Mouse (Mus musculus): ENCODE data around the gene Msi2. TPM values are rescaled to one million over a fixed set of nuclear protein-coding genes. Genes with fewer than 3 reads are reported as not detected.
A peak's percentile ranks its signal among the peaks of the same experiment; 100 is the strongest.

Gene Msi2
- total and polyA plus RNA-seq, 2 experiments, result 6.4 to 10.8 TPM

- Histone ChIP-seq H3K27me3 (ENCODE audit: control insufficient read depth, insufficient read depth, low read length) (no peaks in the 10 kb centered on the region), H3K27ac (replicated peaks; ENCODE audit: insufficient read depth, low read depth, low read length) (no peak overlapping the region), H3K36me3 (ENCODE audit: control insufficient read depth, insufficient read depth, low read length) (no peaks in the 10 kb centered on the region), H3K4me3 (ENCODE audit: insufficient read depth, low read depth, low read length) (no peak overlapping the region), H3K9ac (ENCODE audit: low read depth, low read length) (no peak overlapping the region), H3K79me2 (ENCODE audit: control insufficient read depth, insufficient read depth, low read length) (no peaks in the 10 kb centered on the region), H3K4me1 (ENCODE audit: control insufficient read depth, insufficient read depth, low read length) (peaks cover 3% of the 10 kb centered on the region; the same call in 1 of the 2 replicates)
- WGBS, result 80% methylated on average over 12 of the region's 12 CpGs
- TF ChIP-seq CTCF (IDR thresholded peaks at IDR 0.05; ENCODE audit: low read depth, low read length) (no peak), POLR2A (IDR thresholded peaks at IDR 0.05; ENCODE audit: extremely low read depth, insufficient read depth, low read length) (no peak)
- DNase-seq (ENCODE audit: extremely low read depth, low read depth, low spot score), result peak; percentile 31
These were observed 113.2 kb downstream of the Msi2 start for GRCm38 (mm10) chr11:88605098-88605525.

GRCm38 (mm10) chr11:88604635-88605034, 113.7 kb downstream of the Msi2 start:
- Histone ChIP-seq H3K4me3 (ENCODE audit: insufficient read depth, low read depth, low read length) (no peak overlapping the region), H3K36me3 (ENCODE audit: control insufficient read depth, insufficient read depth, low read length) (no peaks in the 10 kb centered on the region), H3K9ac (ENCODE audit: low read depth, low read length) (no peak overlapping the region), H3K79me2 (ENCODE audit: control insufficient read depth, insufficient read depth, low read length) (no peaks in the 10 kb centered on the region), H3K27ac (replicated peaks; ENCODE audit: insufficient read depth, low read depth, low read length) (no peak overlapping the region), H3K27me3 (ENCODE audit: control insufficient read depth, insufficient read depth, low read length) (no peaks in the 10 kb centered on the region), H3K4me1 (ENCODE audit: control insufficient read depth, insufficient read depth, low read length) (peaks cover 3% of the 10 kb centered on the region; the same call in 1 of the 2 replicates)
- WGBS, result 92% methylated on average over 2 of the region's 2 CpGs
- TF ChIP-seq POLR2A (IDR thresholded peaks at IDR 0.05; ENCODE audit: extremely low read depth, insufficient read depth, low read length) (no peak), CTCF (IDR thresholded peaks at IDR 0.05; ENCODE audit: low read depth, low read length) (no peak)
- no peak for DNase-seq (ENCODE audit: extremely low read depth, low read depth, low spot score)

DNA sequence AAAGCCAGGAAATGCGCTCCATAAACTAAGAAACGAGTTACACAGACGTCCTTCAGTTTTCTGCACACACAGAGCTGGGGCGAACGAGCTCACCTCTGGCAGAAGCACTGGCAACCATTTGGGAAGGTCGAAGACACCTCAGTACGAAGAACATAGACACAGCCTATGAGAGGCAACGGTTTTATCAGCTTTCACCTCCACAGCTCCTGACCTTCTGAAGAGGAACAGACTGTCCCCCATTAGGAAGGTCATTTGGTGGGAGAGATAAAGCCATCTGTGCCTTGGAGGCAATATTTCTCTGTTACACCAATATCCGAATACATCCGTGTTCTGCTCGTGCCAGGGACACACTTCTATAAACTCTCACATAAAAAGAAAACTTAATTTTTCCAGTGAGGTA, 114.9 kb downstream of the Msi2 start:
- no peak for DNase-seq (ENCODE audit: extremely low read depth, low read depth, low spot score)
- H3K4me1 ChIP-seq (ENCODE audit: control insufficient read depth, insufficient read depth, low read length), result peaks cover 3% of the 10 kb centered on the region; the same call in 1 of the 2 replicates

GRCm38 (mm10) chr11:88602471-88603120, 115.7 kb downstream of the Msi2 start:
- Histone ChIP-seq H3K27me3 (ENCODE audit: control insufficient read depth, insufficient read depth, low read length) (no peaks in the 10 kb centered on the region), H3K36me3 (ENCODE audit: control insufficient read depth, insufficient read depth, low read length) (no peaks in the 10 kb centered on the region), H3K4me1 (ENCODE audit: control insufficient read depth, insufficient read depth, low read length) (peaks cover 3% of the 10 kb centered on the region; the same call in 1 of the 2 replicates), H3K4me3 (ENCODE audit: insufficient read depth, low read depth, low read length) (no peak overlapping the region), H3K9ac (ENCODE audit: low read depth, low read length) (no peak overlapping the region), H3K27ac (replicated peaks; ENCODE audit: insufficient read depth, low read depth, low read length) (no peak overlapping the region), H3K79me2 (ENCODE audit: control insufficient read depth, insufficient read depth, low read length) (no peaks in the 10 kb centered on the region)
- 89% methylated on average over 7 of the region's 7 CpGs for WGBS
- DNase-seq (ENCODE audit: extremely low read depth, low read depth, low spot score), result no peak
- no peak for TF ChIP-seq CTCF (IDR thresholded peaks at IDR 0.05; ENCODE audit: low read depth, low read length)
- TF ChIP-seq POLR2A (IDR thresholded peaks at IDR 0.05; ENCODE audit: extremely low read depth, insufficient read depth, low read length), result no peak

More for the DNA sequence above, 114.9 kb downstream of the Msi2 start:
- 96% methylated on average over 11 of the region's 11 CpGs for WGBS
- Histone ChIP-seq H3K79me2 (ENCODE audit: control insufficient read depth, insufficient read depth, low read length) (no peaks in the 10 kb centered on the region), H3K9ac (ENCODE audit: low read depth, low read length) (no peak overlapping the region), H3K27ac (replicated peaks; ENCODE audit: insufficient read depth, low read depth, low read length) (no peak overlapping the region), H3K27me3 (ENCODE audit: control insufficient read depth, insufficient read depth, low read length) (no peaks in the 10 kb centered on the region), H3K36me3 (ENCODE audit: control insufficient read depth, insufficient read depth, low read length) (no peaks in the 10 kb centered on the region), H3K4me3 (ENCODE audit: insufficient read depth, low read depth, low read length) (no peak overlapping the region)
- TF ChIP-seq CTCF (IDR thresholded peaks at IDR 0.05; ENCODE audit: low read depth, low read length) (no peak), POLR2A (IDR thresholded peaks at IDR 0.05; ENCODE audit: extremely low read depth, insufficient read depth, low read length) (no peak)

DNA sequence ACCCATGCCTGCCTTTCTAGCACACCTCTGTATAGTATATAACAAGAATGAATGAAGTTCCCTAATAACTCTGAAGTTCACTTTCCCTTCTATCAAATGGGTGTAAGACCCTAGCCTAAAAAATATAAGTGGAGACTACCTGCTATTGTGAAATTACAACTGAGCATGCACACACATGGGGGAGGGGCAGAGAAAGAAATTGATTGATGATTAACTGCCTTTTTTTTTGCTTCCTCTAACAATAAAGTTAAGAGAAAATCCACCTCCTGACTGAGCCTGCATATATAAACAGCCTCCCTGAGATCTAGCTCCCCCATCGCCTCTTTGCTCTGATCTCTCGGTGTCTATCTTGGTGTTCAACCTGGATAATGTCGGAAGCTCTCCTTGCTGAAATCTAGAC, 118.1 kb downstream of the Msi2 start:
- H3K27ac ChIP-seq (replicated peaks; ENCODE audit: insufficient read depth, low read depth, low read length), result no peak overlapping the region
- H3K4me3 ChIP-seq (ENCODE audit: insufficient read depth, low read depth, low read length), result no peak overlapping the region
- WGBS, result 77% methylated on average over 3 of the region's 3 CpGs
- peak; percentile 50 for DNase-seq (ENCODE audit: extremely low read depth, low read depth, low spot score)
- no peaks in the 10 kb centered on the region for H3K36me3 ChIP-seq (ENCODE audit: control insufficient read depth, insufficient read depth, low read length)
- no peaks in the 10 kb centered on the region for H3K79me2 ChIP-seq (ENCODE audit: control insufficient read depth, insufficient read depth, low read length)
- H3K9ac ChIP-seq (ENCODE audit: low read depth, low read length), result no peak overlapping the region
- no peak for TF ChIP-seq CTCF (IDR thresholded peaks at IDR 0.05; ENCODE audit: low read depth, low read length)
- TF ChIP-seq POLR2A (IDR thresholded peaks at IDR 0.05; ENCODE audit: extremely low read depth, insufficient read depth, low read length), result no peak
- no peaks in the 10 kb centered on the region for H3K27me3 ChIP-seq (ENCODE audit: control insufficient read depth, insufficient read depth, low read length)
- H3K4me1 ChIP-seq (ENCODE audit: control insufficient read depth, insufficient read depth, low read length), result peaks cover 3% of the 10 kb centered on the region; the same call in 1 of the 2 replicates
